Mouse (Mus musculus): ENCODE measurements around the gene Tbx10. TPM values are rescaled to one million over a fixed set of nuclear protein-coding genes. Genes with fewer than 3 reads are reported as not detected.
"Not testable (repeated sequence)": the region's sequence is repeated elsewhere in the genome, so short reads cannot be mapped to it uniquely, and the experiment has no call there.

Tbx10 gene
- polyA plus RNA-seq, 1 experiment from 2014 or later, result 0.03 TPM

DNA sequence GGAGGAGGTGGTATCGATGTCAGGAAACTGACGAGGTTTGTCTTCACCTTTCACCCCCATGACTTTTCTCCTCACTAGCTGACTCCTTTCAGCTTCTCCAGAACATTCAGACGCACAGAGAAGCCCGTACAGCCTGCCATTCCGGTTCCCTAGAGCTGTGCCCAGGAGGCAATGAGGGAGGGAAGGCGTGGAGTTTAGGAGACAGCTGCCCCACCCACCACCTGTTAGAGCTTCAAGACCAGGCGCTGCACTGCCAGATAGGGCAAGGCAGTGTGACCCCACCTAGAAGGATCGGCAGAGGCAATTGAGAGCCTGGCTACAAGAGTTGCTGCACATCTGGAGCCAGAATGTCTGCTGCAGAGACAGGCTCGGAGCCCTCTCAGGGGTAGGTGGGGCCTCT lies 20.3 kb upstream of the Tbx10 start, which contains the start of gene Aldh3b2:
Gene Aldh3b2, plus strand, starts transcription at position 100 of the 400 bp plus-strand sequence.
- in situ Hi-C loops (cut with MboI; ENCODE audit: low pct_unique_long_range_greater_than_20kb), result no loop called here
- peaks cover 20% of the 10 kb centered on the region for H3K27me3 ChIP-seq
- CTCF ChIA-PET, result interaction anchor here (1.0 to 1.3 kb wide), 2 partner anchors 12 to 26 kb away, joined by 3 read pairs; no protein-coding TSS in a partner anchor
- ATAC-seq (no peak), DNase-seq (ENCODE audit: low read depth, low spot score) (no peak)
- POLR2A ChIA-PET, result no interaction called here
- TF ChIP-seq CTCF (IDR thresholded peaks at IDR 0.05), result no peak

DNA sequence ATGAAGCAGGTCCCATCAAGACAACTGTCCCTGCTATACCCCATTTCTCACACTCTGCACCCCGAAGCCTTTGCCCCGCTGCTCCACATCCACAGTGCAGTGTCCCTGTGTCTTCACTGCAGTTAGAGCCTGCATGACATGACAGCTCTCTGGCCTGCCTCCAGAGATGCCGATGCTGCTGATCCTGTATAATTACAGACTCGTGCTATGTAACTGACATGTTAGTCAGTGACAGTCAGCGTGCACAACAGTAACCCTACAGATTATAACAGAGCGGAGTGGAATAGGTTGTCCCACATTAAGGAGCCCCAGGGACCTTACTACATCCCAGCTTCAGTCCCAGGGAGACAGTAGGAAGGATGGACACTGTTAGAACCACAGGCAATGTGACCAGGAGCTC lies 17.9 kb upstream of the Tbx10 start:
- in situ Hi-C loops (cut with MboI; ENCODE audit: low pct_unique_long_range_greater_than_20kb); ATAC-seq; DNase-seq (ENCODE audit: low read depth, low spot score); POLR2A ChIA-PET: not testable (repeated sequence)
- CTCF ChIA-PET, result interaction anchor here (0.8 kb wide), 1 partner anchor 23 kb away, joined by 3 read pairs; no protein-coding TSS in a partner anchor
- peaks cover 20% of the 10 kb centered on the region for H3K27me3 ChIP-seq

DNA sequence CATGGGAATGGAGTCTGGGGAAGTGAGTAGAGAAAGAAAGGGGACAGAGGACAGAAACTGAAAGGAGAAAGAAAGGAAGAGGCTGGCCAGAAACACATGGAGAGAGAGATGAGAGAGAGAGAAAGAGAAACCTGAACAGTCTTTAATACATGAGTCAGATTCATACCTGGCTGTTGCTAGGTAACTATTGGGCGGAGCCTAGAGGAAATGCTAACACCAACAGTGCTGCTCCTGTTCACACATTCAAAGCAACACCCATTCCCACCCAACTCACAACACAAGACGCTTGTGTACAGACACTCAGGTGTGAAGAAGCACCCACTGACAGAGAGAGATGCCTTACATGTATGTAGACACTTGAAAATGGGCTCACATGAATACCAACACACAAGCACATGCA lies 16.7 kb upstream of the Tbx10 start:
- no peak for TF ChIP-seq CTCF (IDR thresholded peaks at IDR 0.05)

DNA sequence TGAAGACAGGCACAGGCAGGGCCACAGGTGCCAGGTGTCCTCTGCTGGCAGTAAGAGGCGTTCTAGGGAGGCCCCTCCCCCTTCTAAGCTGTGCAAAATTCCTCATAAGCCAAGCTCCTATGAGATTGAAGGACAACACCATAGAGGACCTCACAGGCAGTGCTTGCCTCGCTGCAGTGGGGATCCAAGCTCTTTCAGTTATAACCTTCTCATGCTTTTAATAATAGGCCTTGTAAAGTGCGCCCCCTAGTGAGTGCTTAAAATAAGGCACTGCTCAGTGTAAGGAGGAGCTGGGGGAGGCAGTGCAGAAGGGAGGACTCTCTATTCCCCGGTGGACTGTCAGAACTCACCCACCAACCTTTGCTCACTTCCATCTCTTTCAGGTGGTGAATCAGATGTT lies 12.2 kb upstream of the Tbx10 start:
- peak; percentile 91 for TF ChIP-seq CTCF (IDR thresholded peaks at IDR 0.05)
- ATAC-seq, result peak; percentile 51
- ChIA-PET POLR2A (interaction anchor here (0.8 kb wide), 1 partner anchor 11 kb away, joined by 3 read pairs; no protein-coding TSS in a partner anchor), CTCF (interaction anchor here (0.7 to 5.5 kb wide), 17 partner anchors 11 to 204 kb away, joined by 3 to 32 read pairs (median 5); partner anchors contain the start of genes Aldh3b3, Gm49405, Ndufv1 and Nudt8)
- peaks cover 8% of the 10 kb centered on the region for H3K27me3 ChIP-seq
- in situ Hi-C loops (cut with MboI; ENCODE audit: low pct_unique_long_range_greater_than_20kb), result loop anchor here (5.0 kb wide), 1 partner anchor 33 kb away; no protein-coding TSS in a partner anchor
- DNase-seq (ENCODE audit: low read depth, low spot score), result no peak

More for the DNA sequence above, 16.7 kb upstream of the Tbx10 start:
- in situ Hi-C loops (cut with MboI; ENCODE audit: low pct_unique_long_range_greater_than_20kb), result no loop called here
- no peak for ATAC-seq
- ChIA-PET CTCF (interaction anchor here (1.1 to 1.3 kb wide), 2 partner anchors 9 to 29 kb away, joined by 3 read pairs; no protein-coding TSS in a partner anchor), POLR2A (no interaction called here)
- no peak for DNase-seq (ENCODE audit: low read depth, low spot score)
- peaks cover 17% of the 10 kb centered on the region for H3K27me3 ChIP-seq

DNA sequence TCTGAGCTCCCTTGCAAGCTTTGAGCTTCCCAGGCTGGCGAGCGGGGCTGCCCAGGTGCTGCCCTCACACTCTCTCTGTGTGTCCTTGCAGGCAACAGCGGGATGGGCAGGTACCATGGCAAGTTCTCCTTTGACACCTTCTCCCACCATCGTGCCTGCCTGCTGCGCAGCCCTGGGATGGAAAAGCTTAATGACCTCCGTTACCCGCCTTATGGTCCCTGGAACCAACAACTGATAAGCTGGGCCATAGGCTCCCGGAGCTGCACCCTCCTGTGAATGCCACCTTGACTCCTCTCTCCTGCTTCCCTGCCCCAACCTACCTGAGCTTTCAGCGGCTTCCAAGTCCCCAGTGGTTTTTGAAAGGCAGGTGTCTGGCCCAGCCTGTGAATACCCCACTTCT lies 11.6 kb upstream of the Tbx10 start:
- peaks cover 8% of the 10 kb centered on the region for H3K27me3 ChIP-seq
- DNase-seq (ENCODE audit: low read depth, low spot score) (no peak), ATAC-seq (no peak)
- POLR2A ChIA-PET, result interaction anchor here (0.8 kb wide), 1 partner anchor 12 kb away, joined by 3 read pairs; no protein-coding TSS in a partner anchor
- in situ Hi-C loops (cut with MboI; ENCODE audit: low pct_unique_long_range_greater_than_20kb), result loop anchor here (5.0 kb wide), 1 partner anchor 34 kb away; no protein-coding TSS in a partner anchor
- CTCF ChIA-PET, result interaction anchor here (0.7 to 5.5 kb wide), 18 partner anchors 11 to 205 kb away, joined by 3 to 32 read pairs (median 4); partner anchors contain the start of genes Aldh3b3, Gm49405, Ndufv1 and Nudt8
- TF ChIP-seq CTCF (IDR thresholded peaks at IDR 0.05), result no peak

DNA sequence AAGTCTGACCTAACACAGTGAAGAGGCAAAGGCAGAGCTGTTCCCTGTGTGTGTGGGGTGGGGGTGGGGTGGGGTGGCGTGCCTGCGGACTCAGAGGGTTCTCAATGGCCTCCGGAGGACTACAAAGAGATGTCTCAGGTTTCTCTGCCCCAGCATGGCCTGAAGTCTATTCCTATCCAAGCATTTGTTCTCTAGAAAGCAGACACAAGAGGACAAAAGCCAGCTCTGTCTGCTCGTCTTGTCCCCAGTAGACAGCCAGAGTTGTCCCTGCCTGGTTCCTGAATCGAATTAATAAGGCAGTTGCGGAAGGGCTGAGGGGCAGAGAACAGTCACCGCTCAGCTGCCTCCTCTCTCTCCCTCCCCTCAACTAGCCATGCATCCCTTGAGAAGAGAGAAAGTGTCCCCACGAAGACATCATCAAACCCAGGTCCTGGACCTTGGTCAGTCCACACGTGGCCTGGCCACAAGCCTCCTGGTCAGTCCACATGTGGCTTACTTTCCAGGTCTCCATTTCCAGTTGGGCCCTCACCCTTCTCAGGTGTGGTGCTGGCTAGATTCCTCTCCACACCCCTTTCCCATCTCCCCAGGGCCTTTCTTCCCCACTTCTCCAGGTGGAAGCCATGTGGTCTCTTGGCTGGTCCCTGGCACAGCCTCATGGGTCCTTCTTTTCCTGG lies 8.9 kb upstream of the Tbx10 start:
- ATAC-seq (no peak), DNase-seq (ENCODE audit: low read depth, low spot score) (no peak)
- no peak for TF ChIP-seq CTCF (IDR thresholded peaks at IDR 0.05)
- ChIA-PET POLR2A (no interaction called here), CTCF (interaction anchor here (1.2 to 6.7 kb wide), 3 partner anchors 16 to 93 kb away, joined by 3 to 33 read pairs (median 32); partner anchors contain the start of genes Gm49405 and Nudt8)
- in situ Hi-C loops (cut with MboI; ENCODE audit: low pct_unique_long_range_greater_than_20kb), result loop anchor here (5.0 kb wide), 1 partner anchor 36 kb away; no protein-coding TSS in a partner anchor
- peaks cover 8% of the 10 kb centered on the region for H3K27me3 ChIP-seq

DNA sequence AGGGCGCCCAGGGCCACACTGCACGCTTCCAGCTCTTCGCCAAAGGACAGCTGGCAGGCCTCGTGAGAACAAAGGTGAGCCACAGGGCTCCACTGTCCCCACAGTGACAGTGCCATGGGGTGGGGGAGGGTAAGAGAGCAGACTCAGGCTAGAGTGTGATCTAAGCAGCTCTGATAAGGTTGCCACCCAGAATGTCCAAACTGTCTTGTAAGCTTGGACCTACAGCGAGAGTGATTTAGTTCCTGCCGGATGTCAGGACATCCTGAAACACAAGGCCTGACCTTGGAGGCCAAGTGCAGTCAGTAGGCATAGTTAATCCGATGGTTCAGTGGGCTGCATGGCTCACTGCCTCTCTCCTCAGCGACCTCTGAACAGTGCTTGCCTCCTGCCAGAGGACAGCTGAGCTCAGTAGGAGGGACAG lies 7.3 kb upstream of the Tbx10 start:
- ATAC-seq (no peak), DNase-seq (ENCODE audit: low read depth, low spot score) (no peak)
- ChIA-PET POLR2A (interaction anchor here (0.6 kb wide), 1 partner anchor 104 kb away, joined by 3 read pairs; no protein-coding TSS in a partner anchor), CTCF (interaction anchor here (1.5 to 6.7 kb wide), 4 partner anchors 10 to 39 kb away, joined by 5 to 33 read pairs (median 6); partner anchors contain the start of genes Gm49405, Ndufv1 and Nudt8)
- H3K27me3 ChIP-seq, result peaks cover 8% of the 10 kb centered on the region
- in situ Hi-C loops (cut with MboI; ENCODE audit: low pct_unique_long_range_greater_than_20kb), result no loop called here
- TF ChIP-seq CTCF (IDR thresholded peaks at IDR 0.05), result no peak

DNA sequence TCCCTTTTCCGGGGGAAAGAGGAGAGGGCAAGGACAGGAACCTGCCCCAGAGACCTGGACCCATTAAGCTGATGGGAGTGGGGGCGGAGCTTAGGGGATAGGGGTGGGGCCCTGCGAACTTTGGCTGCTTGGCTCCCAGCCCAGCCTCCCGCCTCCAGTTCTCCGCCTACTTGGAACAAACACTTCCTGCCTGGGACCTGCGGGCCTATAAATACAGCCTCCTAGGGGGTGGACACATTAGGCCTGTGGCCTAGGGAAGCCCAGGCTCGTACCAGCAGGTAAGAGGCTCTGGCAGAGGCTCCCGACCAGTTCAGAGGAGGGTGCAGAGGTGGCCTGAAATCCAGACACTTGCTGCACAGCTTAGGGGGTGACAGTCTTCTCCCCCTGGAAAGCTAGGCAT lies 6.2 kb upstream of the Tbx10 start, which contains the start of gene Acy3:
Gene Acy3, plus strand, starts transcription at position 237 of the 400 bp plus-strand sequence.
- in situ Hi-C loops (cut with MboI; ENCODE audit: low pct_unique_long_range_greater_than_20kb), result no loop called here
- ChIA-PET POLR2A (interaction anchor here (3.1 kb wide), 1 partner anchor 15 kb away, joined by 9 read pairs; the partner anchor contains the start of genes Gm49405 and Nudt8), CTCF (interaction anchor here (1.0 to 6.7 kb wide), 4 partner anchors 13 to 203 kb away, joined by 3 to 33 read pairs (median 6); partner anchors contain the start of genes Gm49405, Ndufv1 and Nudt8)
- ATAC-seq (no peak), DNase-seq (ENCODE audit: low read depth, low spot score) (no peak)
- no peak for TF ChIP-seq CTCF (IDR thresholded peaks at IDR 0.05)
- no peaks in the 10 kb centered on the region for H3K27me3 ChIP-seq

DNA sequence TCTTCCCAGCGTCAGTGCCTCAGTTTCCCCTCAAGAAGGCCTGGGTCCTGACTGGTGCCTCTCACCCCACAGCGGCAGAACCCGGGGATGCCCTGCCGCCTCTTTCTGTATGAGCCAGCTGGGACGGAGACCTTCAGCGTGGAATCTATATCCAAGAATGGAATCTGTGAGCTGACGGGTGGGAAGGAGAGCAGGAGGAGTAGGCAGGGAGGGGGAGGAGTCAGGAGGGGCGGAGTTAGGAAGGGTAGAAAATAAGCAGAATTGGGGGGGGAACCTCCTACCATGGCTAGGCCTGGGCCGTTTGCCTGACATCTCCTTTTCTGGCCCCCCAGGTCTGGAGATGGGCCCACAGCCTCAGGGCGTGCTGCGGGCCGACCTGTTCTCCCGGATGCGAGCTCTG lies 4.5 kb upstream of the Tbx10 start:
- CTCF ChIA-PET, result interaction anchor here (0.9 to 6.7 kb wide), 3 partner anchors 11 to 60 kb away, joined by 3 to 33 read pairs (median 3); partner anchors contain the start of genes Gm49405 and Nudt8
- no peak for TF ChIP-seq CTCF (IDR thresholded peaks at IDR 0.05)
- in situ Hi-C loops (cut with MboI; ENCODE audit: low pct_unique_long_range_greater_than_20kb), result no loop called here
- ATAC-seq (no peak), DNase-seq (ENCODE audit: low read depth, low spot score) (no peak)
- H3K27me3 ChIP-seq, result peaks cover 4% of the 10 kb centered on the region
- POLR2A ChIA-PET, result interaction anchor here (1.0 to 3.1 kb wide), 2 partner anchors 11 to 13 kb away, joined by 3 to 9 read pairs; partner anchors contain the start of genes Gm49405 and Nudt8

DNA sequence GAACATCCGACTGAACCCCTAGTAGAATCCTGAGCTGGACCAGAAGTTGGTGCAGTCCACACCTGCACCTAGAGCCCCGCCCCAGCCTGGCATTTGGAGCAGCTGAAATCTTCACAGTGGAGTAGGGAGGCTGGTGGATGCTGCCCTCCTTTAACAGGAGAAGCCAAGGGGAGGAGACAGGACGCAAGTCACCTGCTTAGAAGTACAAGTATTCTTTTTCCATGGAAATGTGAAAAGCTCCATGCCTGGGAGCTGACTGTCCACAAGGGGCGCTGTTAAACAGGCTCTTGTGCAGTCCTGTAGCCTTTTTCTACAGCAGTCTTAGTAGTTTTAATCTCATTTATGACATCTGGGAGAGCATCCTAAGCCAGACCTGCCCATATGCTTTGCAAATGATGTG lies 3.8 kb upstream of the Tbx10 start:
- in situ Hi-C loops (cut with MboI; ENCODE audit: low pct_unique_long_range_greater_than_20kb), result no loop called here
- CTCF ChIA-PET, result interaction anchor here (1.3 to 6.7 kb wide), 2 partner anchors 11 to 59 kb away, joined by 3 to 33 read pairs; partner anchors contain the start of genes Gm49405 and Nudt8
- POLR2A ChIA-PET, result interaction anchor here (1.0 to 3.1 kb wide), 2 partner anchors 10 to 12 kb away, joined by 3 to 9 read pairs; partner anchors contain the start of genes Gm49405 and Nudt8
- peaks cover 5% of the 10 kb centered on the region for H3K27me3 ChIP-seq
- no peak for TF ChIP-seq CTCF (IDR thresholded peaks at IDR 0.05)
- DNase-seq (ENCODE audit: low read depth, low spot score) (no peak), ATAC-seq (no peak)
